Mouse (Mus musculus): ENCODE measurements at regions not wholly inside any gene's neighbourhood (a gene's known extent, or its start where the extent isn't known, plus 50 kb on each side); places are given as distances from the start of the nearest gene placed in this dataset.
"Not testable (repeated sequence)": the region's sequence is repeated elsewhere in the genome, so short reads cannot be mapped to it uniquely, and the experiment has no call there.

- DNase-seq (ENCODE audit: low read depth), result not testable (repeated sequence)
Measured at GRCm38 (mm10) chr5:132929955-132930354, 386.8 kb upstream of the Auts2 start.

- DNase-seq (ENCODE audit: low read depth), result no peak
Measured at GRCm38 (mm10) chr5:132923365-132923764, 380.2 kb upstream of the Auts2 start.

GRCm38 (mm10) chr5:132909056-132909455, 365.9 kb upstream of the Auts2 start:
- DNase-seq (ENCODE audit: low read depth), result no peak

GRCm38 (mm10) chr5:132908220-132908619, 365.1 kb upstream of the Auts2 start:
- no peak for DNase-seq (ENCODE audit: low read depth)

- no peak for DNase-seq (ENCODE audit: low read depth)
Measured at GRCm38 (mm10) chr5:132892591-132892990, 349.4 kb upstream of the Auts2 start.

GRCm38 (mm10) chr5:132884130-132884529, 341.0 kb upstream of the Auts2 start:
- no peak for DNase-seq (ENCODE audit: low read depth)

GRCm38 (mm10) chr5:132882291-132882690, 339.1 kb upstream of the Auts2 start:
- DNase-seq (ENCODE audit: low read depth), result no peak

- no peak for DNase-seq (ENCODE audit: low read depth)
Measured at GRCm38 (mm10) chr5:132881170-132881569, 338.0 kb upstream of the Auts2 start.

GRCm38 (mm10) chr5:132876336-132876840, 333.2 kb upstream of the Auts2 start:
- DNase-seq (ENCODE audit: low read depth), result no peak

GRCm38 (mm10) chr5:132858846-132859510, 315.8 kb upstream of the Auts2 start:
- no peak for DNase-seq (ENCODE audit: low read depth)

GRCm38 (mm10) chr5:132855619-132856510, 312.7 kb upstream of the Auts2 start:
- no peak for DNase-seq (ENCODE audit: low read depth)

GRCm38 (mm10) chr5:132850770-132851169, 307.6 kb upstream of the Auts2 start:
- no peak for DNase-seq (ENCODE audit: low read depth)

GRCm38 (mm10) chr5:132848086-132848485, 304.9 kb upstream of the Auts2 start:
- no peak for DNase-seq (ENCODE audit: low read depth)

GRCm38 (mm10) chr5:132843284-132843683, 300.1 kb upstream of the Auts2 start:
- DNase-seq (ENCODE audit: low read depth), result no peak

GRCm38 (mm10) chr5:132841794-132842193, 298.6 kb upstream of the Auts2 start:
- no peak for DNase-seq (ENCODE audit: low read depth)

GRCm38 (mm10) chr5:132837420-132837819, 294.3 kb upstream of the Auts2 start:
- DNase-seq (ENCODE audit: low read depth), result no peak

GRCm38 (mm10) chr5:132828993-132829392, 285.8 kb upstream of the Auts2 start:
- DNase-seq (ENCODE audit: low read depth), result no peak

- no peak for DNase-seq (ENCODE audit: low read depth)
Measured at GRCm38 (mm10) chr5:132827555-132828333, 284.6 kb upstream of the Auts2 start.

GRCm38 (mm10) chr5:132826009-132826408, 282.9 kb upstream of the Auts2 start:
- no peak for DNase-seq (ENCODE audit: low read depth)

GRCm38 (mm10) chr5:132817665-132818064, 274.5 kb upstream of the Auts2 start:
- no peak for DNase-seq (ENCODE audit: low read depth)

GRCm38 (mm10) chr5:132809181-132809580, 266.0 kb upstream of the Auts2 start:
- DNase-seq (ENCODE audit: low read depth), result no peak

GRCm38 (mm10) chr5:132796061-132796460, 252.9 kb upstream of the Auts2 start:
- no peak for DNase-seq (ENCODE audit: low read depth)
